Mouse (Mus musculus): ENCODE data around the gene Tesk2. TPM values are rescaled to one million over a fixed set of nuclear protein-coding genes. Genes with fewer than 3 reads are reported as not detected.
"Not testable (repeated sequence)": the region's sequence is repeated elsewhere in the genome, so short reads cannot be mapped to it uniquely, and the experiment has no call there.

The Tesk2 gene
- polyA plus RNA-seq (2014; fragmentation: Nextera tagmentation; extraction: Ambion mirVana), result 12.3 and 12.5 TPM in 2 replicates

GRCm38 (mm10) chr4:116720343-116721097 lies at the start of gene Tesk2:
TSS of gene Tesk2 (plus strand) at chr4:116720948.
- WGBS, result under 1% methylated on average over 32 of the region's 34 CpGs
- Histone ChIP-seq H3K4me1 (ENCODE audit: control insufficient read depth, insufficient read depth, low read length) (no peaks in the 10 kb centered on the region), H3K36me3 (ENCODE audit: control insufficient read depth, insufficient read depth, low read length) (peaks cover 2% of the 10 kb centered on the region; the same call in 1 of the 2 replicates), H3K9ac (ENCODE audit: low read length) (peak within 1 kb of the TSS; percentile 81), H3K4me2 (ENCODE audit: low read depth, severe bottlenecking) (peak within 1 kb of the TSS; percentile 76), H3K27me3 (ENCODE audit: control insufficient read depth, insufficient read depth, low read length) (no peaks in the 10 kb centered on the region), H3K9me3 (ENCODE audit: control insufficient read depth, low read length) (no peaks in the 10 kb centered on the region), H3K4me3 (ENCODE audit: low read depth, low read length) (peak within 1 kb of the TSS; percentile 76), H3K27ac (replicated peaks; ENCODE audit: low read depth, low read length) (peak within 1 kb of the TSS; percentile 80)
- DNase-seq (ENCODE audit: low spot score), result peak; percentile 94
- peak; percentile 96 for ATAC-seq (ENCODE audit: insufficient number of reproducible peaks, low FRiP score, low TSS enrichment, low read depth)

- ATAC-seq (ENCODE audit: insufficient number of reproducible peaks, low FRiP score, low TSS enrichment, low read depth) (no peak), DNase-seq (ENCODE audit: low spot score) (no peak)
- Histone ChIP-seq H3K27ac (replicated peaks; ENCODE audit: low read depth, low read length) (no peak overlapping the region), H3K36me3 (ENCODE audit: control insufficient read depth, insufficient read depth, low read length) (no peaks in the 10 kb centered on the region), H3K4me1 (ENCODE audit: control insufficient read depth, insufficient read depth, low read length) (no peaks in the 10 kb centered on the region), H3K9ac (ENCODE audit: low read length) (no peak overlapping the region), H3K27me3 (ENCODE audit: control insufficient read depth, insufficient read depth, low read length) (no peaks in the 10 kb centered on the region), H3K4me2 (ENCODE audit: low read depth, severe bottlenecking) (no peak overlapping the region), H3K4me3 (ENCODE audit: low read depth, low read length) (no peak overlapping the region), H3K9me3 (ENCODE audit: control insufficient read depth, low read length) (no peaks in the 10 kb centered on the region)
- 75% methylated on average over 2 of the region's 2 CpGs for WGBS
Measured at GRCm38 (mm10) chr4:116672785-116673184, 48.0 kb upstream of the Tesk2 start.

- H3K4me1 ChIP-seq (ENCODE audit: control insufficient read depth, insufficient read depth, low read length); H3K27me3 ChIP-seq (ENCODE audit: control insufficient read depth, insufficient read depth, low read length); H3K4me2 ChIP-seq (ENCODE audit: low read depth, severe bottlenecking); H3K27ac ChIP-seq (replicated peaks; ENCODE audit: low read depth, low read length); H3K4me3 ChIP-seq (ENCODE audit: low read depth, low read length); DNase-seq (ENCODE audit: low spot score); H3K9me3 ChIP-seq (ENCODE audit: control insufficient read depth, low read length); H3K36me3 ChIP-seq (ENCODE audit: control insufficient read depth, insufficient read depth, low read length); ATAC-seq (ENCODE audit: insufficient number of reproducible peaks, low FRiP score, low TSS enrichment, low read depth); H3K9ac ChIP-seq (ENCODE audit: low read length): not testable (repeated sequence)
- 92% methylated on average over 6 of the region's 6 CpGs for WGBS
Measured at GRCm38 (mm10) chr4:116674761-116675160, 46.0 kb upstream of the Tesk2 start.

- no peak for ATAC-seq (ENCODE audit: insufficient number of reproducible peaks, low FRiP score, low TSS enrichment, low read depth)
- WGBS, result 93% methylated on average over 3 of the region's 3 CpGs
Measured at GRCm38 (mm10) chr4:116676027-116676426, 44.7 kb upstream of the Tesk2 start.

GRCm38 (mm10) chr4:116677808-116678207 lies 42.9 kb upstream of the Tesk2 start:
- no peak for ATAC-seq (ENCODE audit: insufficient number of reproducible peaks, low FRiP score, low TSS enrichment, low read depth)
- 80% methylated on average over 1 of the region's 1 CpGs for WGBS
- Histone ChIP-seq H3K27me3 (ENCODE audit: control insufficient read depth, insufficient read depth, low read length) (no peaks in the 10 kb centered on the region), H3K4me2 (ENCODE audit: low read depth, severe bottlenecking) (no peak overlapping the region), H3K36me3 (ENCODE audit: control insufficient read depth, insufficient read depth, low read length) (no peaks in the 10 kb centered on the region), H3K9me3 (ENCODE audit: control insufficient read depth, low read length) (no peaks in the 10 kb centered on the region), H3K4me1 (ENCODE audit: control insufficient read depth, insufficient read depth, low read length) (no peaks in the 10 kb centered on the region), H3K9ac (ENCODE audit: low read length) (no peak overlapping the region), H3K4me3 (ENCODE audit: low read depth, low read length) (no peak overlapping the region), H3K27ac (replicated peaks; ENCODE audit: low read depth, low read length) (no peak overlapping the region)
- DNase-seq (ENCODE audit: low spot score), result no peak

More at GRCm38 (mm10) chr4:116676027-116676426, 44.7 kb upstream of the Tesk2 start:
- Histone ChIP-seq H3K4me3 (ENCODE audit: low read depth, low read length) (no peak overlapping the region), H3K9me3 (ENCODE audit: control insufficient read depth, low read length) (no peaks in the 10 kb centered on the region), H3K36me3 (ENCODE audit: control insufficient read depth, insufficient read depth, low read length) (no peaks in the 10 kb centered on the region), H3K4me1 (ENCODE audit: control insufficient read depth, insufficient read depth, low read length) (no peaks in the 10 kb centered on the region), H3K9ac (ENCODE audit: low read length) (no peak overlapping the region), H3K27ac (replicated peaks; ENCODE audit: low read depth, low read length) (no peak overlapping the region), H3K27me3 (ENCODE audit: control insufficient read depth, insufficient read depth, low read length) (no peaks in the 10 kb centered on the region), H3K4me2 (ENCODE audit: low read depth, severe bottlenecking) (no peak overlapping the region)
- no peak for DNase-seq (ENCODE audit: low spot score)

GRCm38 (mm10) chr4:116679141-116679540 lies 41.6 kb upstream of the Tesk2 start:
- H3K27me3 ChIP-seq (ENCODE audit: control insufficient read depth, insufficient read depth, low read length), result no peaks in the 10 kb centered on the region
- no peak for DNase-seq (ENCODE audit: low spot score)
- no peaks in the 10 kb centered on the region for H3K36me3 ChIP-seq (ENCODE audit: control insufficient read depth, insufficient read depth, low read length)
- no peak overlapping the region for H3K9ac ChIP-seq (ENCODE audit: low read length)
- no peaks in the 10 kb centered on the region for H3K9me3 ChIP-seq (ENCODE audit: control insufficient read depth, low read length)
- no peaks in the 10 kb centered on the region for H3K4me1 ChIP-seq (ENCODE audit: control insufficient read depth, insufficient read depth, low read length)
- no peak for ATAC-seq (ENCODE audit: insufficient number of reproducible peaks, low FRiP score, low TSS enrichment, low read depth)
- 74% methylated on average over 5 of the region's 5 CpGs for WGBS
- no peak overlapping the region for H3K4me2 ChIP-seq (ENCODE audit: low read depth, severe bottlenecking)
- no peak overlapping the region for H3K27ac ChIP-seq (replicated peaks; ENCODE audit: low read depth, low read length)
- no peak overlapping the region for H3K4me3 ChIP-seq (ENCODE audit: low read depth, low read length)

- not testable (repeated sequence) for H3K4me1 ChIP-seq (ENCODE audit: control insufficient read depth, insufficient read depth, low read length); H3K4me3 ChIP-seq (ENCODE audit: low read depth, low read length); H3K36me3 ChIP-seq (ENCODE audit: control insufficient read depth, insufficient read depth, low read length); H3K27ac ChIP-seq (replicated peaks; ENCODE audit: low read depth, low read length); ATAC-seq (ENCODE audit: insufficient number of reproducible peaks, low FRiP score, low TSS enrichment, low read depth); H3K27me3 ChIP-seq (ENCODE audit: control insufficient read depth, insufficient read depth, low read length); H3K9ac ChIP-seq (ENCODE audit: low read length); DNase-seq (ENCODE audit: low spot score); H3K9me3 ChIP-seq (ENCODE audit: control insufficient read depth, low read length); H3K4me2 ChIP-seq (ENCODE audit: low read depth, severe bottlenecking)
- 92% methylated on average over 4 of the region's 4 CpGs for WGBS
Measured at GRCm38 (mm10) chr4:116680521-116680920, 40.2 kb upstream of the Tesk2 start.

GRCm38 (mm10) chr4:116683957-116684356 lies 36.8 kb upstream of the Tesk2 start:
- no peak for ATAC-seq (ENCODE audit: insufficient number of reproducible peaks, low FRiP score, low TSS enrichment, low read depth)
- Histone ChIP-seq H3K4me2 (ENCODE audit: low read depth, severe bottlenecking) (no peak overlapping the region), H3K27ac (replicated peaks; ENCODE audit: low read depth, low read length) (no peak overlapping the region), H3K4me3 (ENCODE audit: low read depth, low read length) (no peak overlapping the region), H3K27me3 (ENCODE audit: control insufficient read depth, insufficient read depth, low read length) (no peaks in the 10 kb centered on the region), H3K36me3 (ENCODE audit: control insufficient read depth, insufficient read depth, low read length) (peaks cover 2% of the 10 kb centered on the region; the same call in 1 of the 2 replicates), H3K9ac (ENCODE audit: low read length) (no peak overlapping the region), H3K9me3 (ENCODE audit: control insufficient read depth, low read length) (no peaks in the 10 kb centered on the region), H3K4me1 (ENCODE audit: control insufficient read depth, insufficient read depth, low read length) (peaks cover 6% of the 10 kb centered on the region; the same call in 1 of the 2 replicates)
- WGBS, result 93% methylated on average over 4 of the region's 4 CpGs
- DNase-seq (ENCODE audit: low spot score), result no peak

Measured in limb, embryonic 11.5 days (tissue).